Mouse (Mus musculus) midbrain, embryonic 16.5 days (tissue): ENCODE measurements around the gene Defb5. TPM values are rescaled to one million over a fixed set of nuclear protein-coding genes. Genes with fewer than 3 reads are reported as not detected.
"Not testable (repeated sequence)": the region's sequence is repeated elsewhere in the genome, so short reads cannot be mapped to it uniquely, and the experiment has no call there.

Experiments used
- ATAC-seq: fragments of 200-750 bp; cut with Nextera tagmentation; 2 replicates; pipeline ENCODE4 v1.8.0; 2017; ENCODE audit warnings: moderate TSS enrichment
- H3K27ac ChIP-seq: fragments of 300-500 bp; sonication (generic); 2 replicates; pipeline ENCODE4 v1.5.1; 2014; ENCODE audit warnings: mild to moderate bottlenecking, low read length, mixed read lengths
- H3K27me3 ChIP-seq: fragments of 300-500 bp; sonication (generic); 2 replicates; pipeline ENCODE4 v1.6.1; 2014; ENCODE audit warnings: low read depth, low read length, mixed read lengths; ENCODE audit not compliant: control insufficient read depth, insufficient read depth
- H3K36me3 ChIP-seq: fragments of 300-500 bp; sonication (generic); 2 replicates; pipeline ENCODE4 v1.6.1; 2014; ENCODE audit warnings: mild to moderate bottlenecking, low read length, moderate library complexity, mixed read lengths; ENCODE audit not compliant: control insufficient read depth, insufficient read depth
- H3K4me1 ChIP-seq: fragments of 300-500 bp; sonication (generic); 2 replicates; pipeline ENCODE4 v1.6.1; 2014; ENCODE audit warnings: mild to moderate bottlenecking, low read length, mixed read lengths; ENCODE audit not compliant: control insufficient read depth, insufficient read depth
- H3K4me2 ChIP-seq: fragments of 300-500 bp; sonication (generic); 2 replicates; pipeline ENCODE4 v1.6.1; 2014; ENCODE audit warnings: mild to moderate bottlenecking, low read length, mixed read lengths
- H3K4me3 ChIP-seq: fragments of 300-500 bp; sonication (generic); 2 replicates; pipeline ENCODE4 v1.5.1; 2014; ENCODE audit warnings: low read depth, mild to moderate bottlenecking, low read length, moderate library complexity, mixed read lengths
- H3K9ac ChIP-seq: fragments of 300-500 bp; sonication (generic); 2 replicates; pipeline ENCODE4 v1.6.1; 2014; ENCODE audit warnings: low read depth, low read length, mixed read lengths
- H3K9me3 ChIP-seq: fragments of 300-500 bp; sonication (generic); replicated peaks from 2 replicates; pipeline ENCODE4 v1.6.1; 2014; ENCODE audit warnings: mild to moderate bottlenecking, low read length, mixed read lengths; ENCODE audit not compliant: control insufficient read depth, poor library complexity, severe bottlenecking
- WGBS: fragments of 180-500 bp; shearing (Covaris S2); extraction: QIAGEN DNeasy Blood & Tissue Kit; methylation state at CpG from one replicate; pipeline ENCODE4 v1.1.7; 2014; 5-methylcytosine and 5-hydroxymethylcytosine counted together
- polyA plus RNA-seq: library from polyadenylated mRNA; unstranded; fragments of >200 nt; fragmentation: Nextera tagmentation; extraction: Ambion mirVana; gene quantifications from 2 replicates; pipeline ENCODE4 v1.2.1, GENCODE M21; 2015

The Defb5 gene
- not detected in 2 replicates for polyA plus RNA-seq

DNA sequence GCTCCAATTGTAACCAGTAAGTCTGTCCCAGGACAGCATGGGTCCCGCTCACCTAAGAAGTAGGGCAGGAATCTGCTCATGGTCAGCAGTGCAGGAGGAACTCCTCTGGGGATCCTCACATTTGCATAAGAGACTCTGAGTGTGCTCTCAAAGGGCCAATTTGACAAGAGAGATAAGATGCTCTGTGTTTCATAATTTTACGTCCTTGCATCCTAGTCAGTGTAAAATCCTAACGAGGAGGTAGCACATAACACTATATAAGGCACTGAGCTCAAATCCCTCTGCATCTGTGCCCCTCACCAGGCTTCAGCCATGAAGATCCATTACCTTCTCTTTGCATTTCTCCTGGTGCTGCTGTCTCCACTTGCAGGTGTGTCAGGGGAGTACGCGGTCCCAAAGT, at the start of gene Defb5:
Gene Defb5 (plus strand): TSS at position 301 of the 400 bp plus-strand sequence.
- H3K27ac ChIP-seq: no peak within 1 kb of the TSS
- no peak for ATAC-seq
- no peak within 1 kb of the TSS for H3K4me2 ChIP-seq
- no peaks in the 10 kb centered on the region for H3K4me1 ChIP-seq
- H3K9me3 ChIP-seq: no peaks in the 10 kb centered on the region; the same call in 1 of the 2 replicates
- H3K36me3 ChIP-seq: no peaks in the 10 kb centered on the region
- WGBS: 94% methylated on average over 5 of the region's 5 CpGs
- H3K27me3 ChIP-seq: no peaks in the 10 kb centered on the region
- H3K4me3 ChIP-seq: no peak within 1 kb of the TSS
- H3K9ac ChIP-seq: no peak within 1 kb of the TSS

DNA sequence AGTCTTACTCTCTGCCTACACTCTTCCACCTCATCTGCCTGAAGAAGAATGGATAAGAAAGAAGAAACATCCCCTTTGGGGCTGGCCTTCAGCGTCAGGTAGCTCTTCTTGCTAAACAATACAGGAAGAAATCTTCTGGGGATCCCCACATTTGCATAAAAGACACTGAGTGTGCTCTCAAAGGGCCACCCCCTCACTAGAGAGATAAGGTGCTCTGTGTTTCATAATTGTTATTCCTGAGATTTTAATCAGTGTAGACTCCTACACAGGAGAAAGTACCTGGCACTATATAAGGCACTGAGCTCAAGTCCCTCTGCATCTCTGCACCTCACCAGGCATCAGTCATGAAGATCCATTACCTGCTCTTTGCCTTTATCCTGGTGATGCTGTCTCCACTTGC, 22.2 kb upstream of the Defb5 start, which contains the start of gene Defb6:
Gene Defb6 (plus strand): TSS at position 318 of the 400 bp plus-strand sequence.
- Histone ChIP-seq H3K27ac (no peak within 1 kb of the TSS), H3K4me1 (no peaks in the 10 kb centered on the region), H3K4me3 (no peak within 1 kb of the TSS), H3K27me3 (no peaks in the 10 kb centered on the region), H3K9ac (no peak within 1 kb of the TSS), H3K36me3 (no peaks in the 10 kb centered on the region), H3K4me2 (no peak within 1 kb of the TSS), H3K9me3 (no peaks in the 10 kb centered on the region)
- WGBS: 67% methylated on average over 1 of the region's 1 CpGs
- ATAC-seq: no peak

- Histone ChIP-seq H3K9ac (no peak overlapping the region), H3K4me3 (no peak overlapping the region), H3K4me2 (no peak overlapping the region), H3K4me1 (no peaks in the 10 kb centered on the region), H3K36me3 (no peaks in the 10 kb centered on the region), H3K27ac (no peak overlapping the region), H3K9me3 (no peaks in the 10 kb centered on the region; the same call in 1 of the 2 replicates), H3K27me3 (no peaks in the 10 kb centered on the region)
- 67% methylated on average over 1 of the region's 1 CpGs for WGBS
- no peak for ATAC-seq
These were observed 9.3 kb upstream of the Defb5 start for GRCm38 (mm10) chr8:19238101-19238500.

- Histone ChIP-seq H3K9ac (no peak within 1 kb of the TSS), H3K9me3 (no peaks in the 10 kb centered on the region; the same call in 1 of the 2 replicates), H3K4me1 (no peaks in the 10 kb centered on the region), H3K27me3 (no peaks in the 10 kb centered on the region), H3K4me3 (no peak within 1 kb of the TSS), H3K4me2 (no peak within 1 kb of the TSS), H3K27ac (no peak within 1 kb of the TSS), H3K36me3 (no peaks in the 10 kb centered on the region)
- 76% methylated on average over 2 of the region's 2 CpGs for WGBS
- no peak for ATAC-seq
These were observed 7.8 kb upstream of the Defb5 start, which contains the start of gene Defb46 for GRCm38 (mm10) chr8:19239616-19240015. Gene Defb46 (plus strand): TSS chr8:19239916.

DNA sequence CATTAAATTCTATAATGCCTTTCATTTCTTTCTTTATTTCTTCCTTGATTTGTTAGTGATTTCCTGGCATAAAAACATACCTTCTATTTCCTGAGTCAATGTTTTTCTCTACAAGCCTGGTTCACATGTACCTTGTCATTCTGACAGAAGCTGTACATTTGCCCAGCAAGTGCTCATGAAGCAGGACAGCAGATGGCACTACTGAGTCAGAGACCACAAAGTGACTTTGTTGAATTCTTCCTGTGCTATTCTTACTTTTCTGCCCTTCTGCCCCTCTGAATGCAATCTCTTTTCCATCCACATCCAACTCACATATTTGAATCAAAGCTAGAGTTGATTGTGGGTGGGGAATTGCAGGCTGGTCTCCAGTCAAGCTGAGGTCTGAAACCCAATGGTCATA, 10.8 kb downstream of the Defb5 start:
- H3K9me3 ChIP-seq: 0 out of 2 replicates have a peak, but pooled peaks cover 2% of the 10 kb centered on the region
- H3K27me3 ChIP-seq: no peaks in the 10 kb centered on the region
- no peak overlapping the region for H3K27ac ChIP-seq
- H3K36me3 ChIP-seq: no peaks in the 10 kb centered on the region
- ATAC-seq: no peak
- no peak overlapping the region for H3K4me2 ChIP-seq
- H3K9ac ChIP-seq: no peak overlapping the region
- no peaks in the 10 kb centered on the region for H3K4me1 ChIP-seq
- no peak overlapping the region for H3K4me3 ChIP-seq

- no peak overlapping the region for H3K4me3 ChIP-seq
- 62% methylated on average over 3 of the region's 3 CpGs for WGBS
- no peak overlapping the region for H3K9ac ChIP-seq
- no peaks in the 10 kb centered on the region for H3K27me3 ChIP-seq
- H3K27ac ChIP-seq: no peak overlapping the region
- H3K4me1 ChIP-seq: no peaks in the 10 kb centered on the region
- no peak overlapping the region for H3K4me2 ChIP-seq
- H3K36me3 ChIP-seq: no peaks in the 10 kb centered on the region
- ATAC-seq: no peak
- H3K9me3 ChIP-seq: no peaks in the 10 kb centered on the region
These were observed 12.3 kb downstream of the Defb5 start for GRCm38 (mm10) chr8:19259667-19260066.

DNA sequence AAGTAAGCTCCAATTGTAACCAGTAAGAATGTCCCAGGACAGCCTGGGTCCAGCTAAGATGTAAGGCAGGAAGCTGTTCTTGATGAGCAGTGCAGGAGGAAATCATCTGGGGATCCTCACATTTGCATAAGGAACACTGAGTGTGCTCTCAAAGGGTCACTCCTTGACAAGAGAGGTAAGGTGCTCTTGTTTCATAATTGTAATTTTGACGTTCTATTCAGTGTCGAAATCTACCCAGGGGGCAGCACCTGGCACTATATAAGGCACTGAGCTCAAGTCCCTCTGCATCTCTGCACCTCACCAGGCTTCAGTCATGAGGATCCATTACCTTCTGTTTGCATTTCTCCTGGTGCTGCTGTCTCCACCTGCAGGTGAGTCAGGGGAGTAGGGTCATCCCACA, 45.7 kb downstream of the Defb5 start, which contains the start of gene Defb3:
Gene Defb3 (plus strand): TSS at position 301 of the 400 bp plus-strand sequence.
- H3K4me1 ChIP-seq, H3K9ac ChIP-seq, ATAC-seq, H3K27me3 ChIP-seq, H3K4me3 ChIP-seq, H3K4me2 ChIP-seq, H3K36me3 ChIP-seq, H3K27ac ChIP-seq, H3K9me3 ChIP-seq: not testable (repeated sequence)
- WGBS: 53% methylated on average over 2 of the region's 2 CpGs

GRCm38 (mm10) chr8:19298361-19298760, 51.0 kb downstream of the Defb5 start:
- not testable (repeated sequence) for H3K27ac ChIP-seq, H3K36me3 ChIP-seq, H3K4me3 ChIP-seq, H3K4me1 ChIP-seq, H3K27me3 ChIP-seq, H3K9ac ChIP-seq, H3K4me2 ChIP-seq, H3K9me3 ChIP-seq, ATAC-seq
- 58% methylated on average over 3 of the region's 3 CpGs for WGBS
